ENCODE assay signal across 23 mouse cellular contexts in genomic region chr1:106063591-106064170, GRCm38 (mm10).
DNase-seq lines count a peak whose midpoint lies in the region; ATAC-seq and TF ChIP-seq lines count a peak whose summit lies in the region.
"Had no signal": no experiment of that assay in that cellular context is flagged by ENCODE, and none has a peak within 500 bp of the region (broad histone marks: within the 10 kb centered on the region; RNA-seq: fewer than 3 reads in every experiment).

No protein-coding gene starts in this region.

- H3K27me3 ChIP-seq in cerebellum, adult 2 months (ENCODE audit: control insufficient read depth, insufficient read depth, low read length) = no peaks in the 10 kb centered on the region
- no peaks in the 10 kb centered on the region for H3K27me3 ChIP-seq in heart, embryonic 16.5 days (ENCODE audit: control insufficient read depth, insufficient read depth, low read length)
- H3K27me3 ChIP-seq in liver, embryonic 11.5 days (replicated peaks; ENCODE audit: control insufficient read depth, insufficient read depth, low read length) = no peaks in the 10 kb centered on the region
- no peaks in the 10 kb centered on the region for H3K27me3 ChIP-seq in liver, embryonic 12.5 days (replicated peaks)
- H3K27me3 ChIP-seq in limb, embryonic 13.5 days = no peaks in the 10 kb centered on the region
- H3K27me3 ChIP-seq: forebrain, embryonic 12.5 days; hindbrain, embryonic 13.5 days; liver, embryonic 13.5 days; lung, embryonic 15.5 days; midbrain, embryonic 12.5 days had no signal

- H3K9ac ChIP-seq in heart, embryonic 16.5 days (ENCODE audit: low read length) = no peak overlapping the region
- H3K9ac ChIP-seq in liver, embryonic 11.5 days (ENCODE audit: low read depth, low read length) = no peak overlapping the region
- no peak overlapping the region for H3K9ac ChIP-seq in liver, embryonic 12.5 days
- H3K9ac ChIP-seq in limb, embryonic 13.5 days = no peak overlapping the region
- H3K9ac ChIP-seq: forebrain, embryonic 12.5 days; hindbrain, embryonic 13.5 days; liver, embryonic 13.5 days; lung, embryonic 15.5 days; midbrain, embryonic 12.5 days had no signal

- WGBS in cerebellum, adult 2 months = 39% methylated on average over 4 of the region's 4 CpGs
- 39% methylated on average over 4 of the region's 4 CpGs for WGBS in heart, embryonic 16.5 days
- 74% methylated on average over 4 of the region's 4 CpGs for WGBS in liver, embryonic 11.5 days
- WGBS in liver, embryonic 12.5 days (ENCODE audit: insufficient replicate concordance) = 55% methylated on average over 4 of the region's 4 CpGs
- 82% methylated on average over 4 of the region's 4 CpGs for WGBS in limb, embryonic 13.5 days

- no peak overlapping the region for H3K4me2 ChIP-seq in heart, embryonic 16.5 days (ENCODE audit: low read depth, low read length)
- H3K4me2 ChIP-seq in liver, embryonic 11.5 days = no peak overlapping the region
- no peak overlapping the region for H3K4me2 ChIP-seq in liver, embryonic 12.5 days
- no peak overlapping the region for H3K4me2 ChIP-seq in limb, embryonic 13.5 days (replicated peaks)
- H3K4me2 ChIP-seq: forebrain, embryonic 12.5 days; hindbrain, embryonic 13.5 days; liver, embryonic 13.5 days; lung, embryonic 15.5 days; midbrain, embryonic 12.5 days had no signal

- H3K4me1 ChIP-seq in cerebellum, adult 2 months (ENCODE audit: control insufficient read depth, insufficient read depth, low read length) = peaks cover 2% of the 10 kb centered on the region; the same call in 1 of the 2 replicates
- peaks cover 20% of the 10 kb centered on the region for H3K4me1 ChIP-seq in heart, embryonic 16.5 days (ENCODE audit: control insufficient read depth, insufficient read depth, low read length)
- no peaks in the 10 kb centered on the region for H3K4me1 ChIP-seq in liver, embryonic 11.5 days (replicated peaks; ENCODE audit: control insufficient read depth, insufficient read depth, low read length)
- no peaks in the 10 kb centered on the region for H3K4me1 ChIP-seq in liver, embryonic 12.5 days
- peaks cover 4% of the 10 kb centered on the region; the same call in 1 of the 2 replicates for H3K4me1 ChIP-seq in limb, embryonic 13.5 days
- H3K4me1 ChIP-seq: liver, embryonic 13.5 days had no signal

- ATAC-seq in heart, embryonic 16.5 days (replicated peaks; ENCODE audit: extremely low read depth, insufficient read depth, low FRiP score) = 0 out of 2 replicates have a peak, but pooled peaks have one; percentile 37
- no peak for ATAC-seq in liver, embryonic 11.5 days (replicated peaks; ENCODE audit: low FRiP score)
- no peak for ATAC-seq in liver, embryonic 12.5 days
- peak; percentile 12; the same call in 1 of the 2 replicates for ATAC-seq in limb, embryonic 13.5 days (ENCODE audit: low FRiP score, low read depth)
- ATAC-seq: activated CD4-positive, CD25-positive, alpha-beta regulatory T cell, adult 4 months; CD4-positive, CD25-positive, alpha-beta regulatory T cell, adult 4 months; intestine, postnatal 0 days had no signal

- H3K36me3 ChIP-seq in heart, embryonic 16.5 days (ENCODE audit: control insufficient read depth, insufficient read depth) = no peaks in the 10 kb centered on the region
- no peaks in the 10 kb centered on the region for H3K36me3 ChIP-seq in liver, embryonic 11.5 days (ENCODE audit: control insufficient read depth, insufficient read depth, low read length)
- H3K36me3 ChIP-seq in liver, embryonic 12.5 days = no peaks in the 10 kb centered on the region
- no peaks in the 10 kb centered on the region for H3K36me3 ChIP-seq in limb, embryonic 13.5 days
- H3K36me3 ChIP-seq: forebrain, embryonic 12.5 days; hindbrain, embryonic 13.5 days; liver, embryonic 13.5 days; lung, embryonic 15.5 days; midbrain, embryonic 12.5 days had no signal

- peak; percentile 36 to 37 for DNase-seq in cerebellum, postnatal 14 days
- DNase-seq in cerebellum, adult 2 months = no peak
- DNase-seq in heart, adult 8-10 months (ENCODE audit: low spot score) = no peak
- DNase-seq in liver, embryonic 11.5 days (ENCODE audit: low spot score) = peak; percentile 4
- no peak for DNase-seq in urinary bladder, postnatal 10 days (ENCODE audit: low spot score)
- DNase-seq: adrenal gland, postnatal 14 days; cerebellum, postnatal 36 days; kidney, postnatal 10 days; layer of hippocampus, postnatal 36 days; liver, embryonic 13.5 days; right cerebral cortex, postnatal 4 days had no signal

- no peak for TF ChIP-seq CTCF in cerebellum, adult 2 months (IDR thresholded peaks at IDR 0.05; ENCODE audit: borderline replicate concordance, insufficient read depth, low read depth, low read length)

- H3K4me3 ChIP-seq in cerebellum, adult 2 months (replicated peaks; ENCODE audit: insufficient read depth, low read depth, low read length) = no peak overlapping the region
- H3K4me3 ChIP-seq in heart, embryonic 16.5 days (ENCODE audit: low read length) = no peak overlapping the region
- no peak overlapping the region for H3K4me3 ChIP-seq in liver, embryonic 11.5 days (ENCODE audit: low read depth, low read length)
- H3K4me3 ChIP-seq in liver, embryonic 12.5 days = no peak overlapping the region
- no peak overlapping the region for H3K4me3 ChIP-seq in limb, embryonic 13.5 days
- H3K4me3 ChIP-seq: forebrain, embryonic 12.5 days; hindbrain, embryonic 13.5 days; layer of hippocampus, adult 2 months; liver, embryonic 13.5 days; lung, embryonic 15.5 days; midbrain, embryonic 12.5 days had no signal

- no peak for TF ChIP-seq POLR2A in cerebellum, adult 2 months (IDR thresholded peaks at IDR 0.05; ENCODE audit: borderline replicate concordance, insufficient read depth, low read length)

- no peaks in the 10 kb centered on the region for H3K9me3 ChIP-seq in heart, embryonic 16.5 days (replicated peaks; ENCODE audit: control insufficient read depth, low read length)
- H3K9me3 ChIP-seq in liver, embryonic 11.5 days (ENCODE audit: control insufficient read depth, low read length) = no peaks in the 10 kb centered on the region
- H3K9me3 ChIP-seq in liver, embryonic 12.5 days (replicated peaks) = no peaks in the 10 kb centered on the region
- H3K9me3 ChIP-seq in limb, embryonic 13.5 days = no peaks in the 10 kb centered on the region
- H3K9me3 ChIP-seq: forebrain, embryonic 12.5 days; hindbrain, embryonic 13.5 days; liver, embryonic 13.5 days; lung, embryonic 15.5 days; midbrain, embryonic 12.5 days had no signal

- no peak overlapping the region for H3K27ac ChIP-seq in cerebellum, adult 2 months (ENCODE audit: insufficient read depth, low read length)
- H3K27ac ChIP-seq in heart, embryonic 16.5 days (ENCODE audit: low read length) = peak overlapping the region; percentile 44; the same call in 1 of the 2 replicates
- H3K27ac ChIP-seq in liver, embryonic 11.5 days (ENCODE audit: low read depth, low read length) = no peak overlapping the region
- H3K27ac ChIP-seq in liver, embryonic 12.5 days = no peak overlapping the region
- no peak overlapping the region for H3K27ac ChIP-seq in limb, embryonic 13.5 days
- H3K27ac ChIP-seq: forebrain, embryonic 12.5 days; hindbrain, embryonic 13.5 days; layer of hippocampus, adult 2 months; liver, embryonic 13.5 days; lung, embryonic 15.5 days; macrophage; midbrain, embryonic 12.5 days had no signal

Comparison
In these comparisons a context has a peak if more than half of its experiments do, and no peak if none do; other contexts are left out.
1. DNase-seq: peak in cerebellum, postnatal 14 days (2 of 2) and liver, embryonic 11.5 days (single experiment); none in cerebellum, adult 2 months (0 of 2), heart, adult 8-10 months (single experiment) and urinary bladder, postnatal 10 days (single experiment).
2. ATAC-seq: peak in heart, embryonic 16.5 days (single experiment) and limb, embryonic 13.5 days (single experiment); none in liver, embryonic 11.5 days (single experiment) and liver, embryonic 12.5 days (single experiment).